Mouse (Mus musculus) midbrain, embryonic 12.5 days (tissue): Measurements from ENCODE around the gene Creb3l2. TPM values are rescaled to one million over a fixed set of nuclear protein-coding genes. Genes with fewer than 3 reads are reported as not detected.

ENCODE experiments used
- ATAC-seq: fragments of 200-750 bp; cut with Nextera tagmentation; 2 replicates; pipeline ENCODE4 v1.8.0; 2017; ENCODE audit warnings: low read depth, moderate TSS enrichment, moderate library complexity; ENCODE audit not compliant: low FRiP score
- H3K27ac ChIP-seq: fragments of 300-500 bp; sonication (generic); replicated peaks from 2 replicates; pipeline ENCODE4 v1.5.1; 2016; ENCODE audit warnings: mild to moderate bottlenecking
- H3K27me3 ChIP-seq: fragments of 300-500 bp; sonication (generic); 2 replicates; pipeline ENCODE4 v1.6.1; 2016; ENCODE audit warnings: mild to moderate bottlenecking
- H3K36me3 ChIP-seq: fragments of 300-500 bp; sonication (generic); 2 replicates; pipeline ENCODE4 v1.6.1; 2016
- H3K4me1 ChIP-seq: fragments of 300-500 bp; sonication (generic); 2 replicates; pipeline ENCODE4 v1.6.1; 2016
- H3K4me2 ChIP-seq: fragments of 300-500 bp; sonication (generic); replicated peaks from 2 replicates; pipeline ENCODE4 v1.6.1; 2016; ENCODE audit warnings: mild to moderate bottlenecking, moderate library complexity
- H3K4me3 ChIP-seq: fragments of 300-500 bp; sonication (generic); 2 replicates; pipeline ENCODE4 v1.5.1; 2016; ENCODE audit warnings: mild to moderate bottlenecking
- H3K9ac ChIP-seq: fragments of 300-500 bp; sonication (generic); replicated peaks from 2 replicates; pipeline ENCODE4 v1.6.1; 2016; ENCODE audit warnings: mild to moderate bottlenecking, moderate library complexity
- H3K9me3 ChIP-seq: fragments of 300-500 bp; sonication (generic); 2 replicates; pipeline ENCODE4 v1.6.1; 2016; ENCODE audit warnings: mild to moderate bottlenecking
- WGBS: fragments of 180-500 bp; shearing (Covaris S2); methylation state at CpG from one replicate; pipeline ENCODE4 v1.1.7; 2016; 5-methylcytosine and 5-hydroxymethylcytosine counted together
- polyA plus RNA-seq: library from polyadenylated mRNA; unstranded; fragments of >200 nt; fragmentation: Nextera tagmentation; extraction: Ambion mirVana; gene quantifications from 2 replicates; pipeline ENCODE4 v1.2.1, GENCODE M21; 2016

Creb3l2 gene
- polyA plus RNA-seq, 1 experiment from 2014 or later = 7.2 TPM

DNA sequence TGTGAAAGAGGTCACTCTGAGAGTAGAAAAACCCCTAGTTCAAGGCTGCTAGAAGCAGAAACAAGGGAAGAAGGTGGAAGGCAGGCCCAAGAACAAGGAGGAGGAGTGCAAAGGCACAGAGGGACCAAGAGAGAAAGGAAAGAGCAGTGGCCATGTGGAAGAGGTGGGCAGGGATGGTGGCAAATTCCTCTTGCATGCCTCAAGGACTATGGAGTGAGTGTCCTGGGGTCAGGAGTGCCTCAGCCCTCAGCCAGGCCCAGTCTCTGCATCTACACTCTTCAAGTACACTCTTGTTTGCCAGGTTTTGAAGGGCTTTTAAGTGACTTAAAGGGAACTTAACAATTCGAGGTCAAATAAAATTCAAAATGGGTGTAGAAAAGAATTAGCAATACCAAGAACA, 18.6 kb downstream of the Creb3l2 start:
- no peak for ATAC-seq
- no peak overlapping the region for H3K4me2 ChIP-seq
- no peak overlapping the region for H3K9ac ChIP-seq
- H3K27ac ChIP-seq = no peak overlapping the region
- no peak overlapping the region for H3K4me3 ChIP-seq
- no peaks in the 10 kb centered on the region for H3K4me1 ChIP-seq
- 69% methylated on average over 1 of the region's 1 CpGs for WGBS
- no peaks in the 10 kb centered on the region for H3K36me3 ChIP-seq
- no peaks in the 10 kb centered on the region for H3K27me3 ChIP-seq
- H3K9me3 ChIP-seq = no peaks in the 10 kb centered on the region

DNA sequence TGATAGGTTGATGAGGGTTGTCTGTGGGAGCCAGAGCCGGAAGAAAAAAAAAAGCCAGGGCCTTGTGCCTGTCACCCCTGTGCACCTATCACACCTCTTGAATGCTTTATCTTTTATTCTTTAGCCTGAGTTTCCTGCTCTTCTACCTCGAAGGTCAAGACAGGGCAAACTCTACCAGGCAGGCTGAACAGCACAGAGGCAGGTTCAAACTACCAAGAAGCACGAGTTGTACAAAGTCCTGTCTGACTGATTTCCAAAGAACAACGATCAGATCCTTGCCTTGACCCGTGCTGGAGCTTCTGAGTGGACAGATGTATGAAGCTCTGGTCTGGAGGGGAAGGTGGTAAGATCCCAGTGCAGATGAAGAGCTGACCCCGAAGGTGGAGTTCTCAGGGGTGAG, 20.8 kb downstream of the Creb3l2 start:
- 87% methylated on average over 6 of the region's 6 CpGs for WGBS
- Histone ChIP-seq H3K27ac (no peak overlapping the region), H3K9ac (no peak overlapping the region), H3K36me3 (no peaks in the 10 kb centered on the region), H3K4me1 (no peaks in the 10 kb centered on the region), H3K4me2 (no peak overlapping the region), H3K27me3 (no peaks in the 10 kb centered on the region), H3K9me3 (no peaks in the 10 kb centered on the region), H3K4me3 (no peak overlapping the region)
- no peak for ATAC-seq

DNA sequence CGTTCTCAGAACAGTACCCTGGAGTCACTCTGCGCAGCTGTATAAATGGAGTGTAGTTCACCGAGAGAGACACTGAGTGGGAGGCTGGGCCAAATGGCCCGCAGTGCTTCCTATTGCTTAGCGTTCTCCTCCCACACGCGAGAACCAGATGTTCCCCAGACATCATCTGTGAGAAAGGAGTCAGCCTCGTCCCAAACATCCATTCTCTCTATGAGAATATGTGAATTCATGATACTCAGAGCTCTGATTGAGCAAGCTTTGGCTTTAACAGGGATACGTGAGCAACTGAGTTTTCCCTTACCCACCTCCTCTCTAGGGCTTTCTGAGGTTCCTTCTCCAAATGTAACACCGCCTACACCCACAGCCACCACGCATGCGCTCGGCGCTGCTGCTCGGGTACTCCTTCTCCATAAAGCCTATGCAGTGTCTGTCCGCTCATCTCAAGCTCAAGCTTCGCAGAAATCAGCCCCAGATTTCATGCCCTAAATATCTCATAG, 22.5 kb downstream of the Creb3l2 start:
- Histone ChIP-seq H3K9ac (no peak overlapping the region), H3K4me3 (no peak overlapping the region), H3K36me3 (no peaks in the 10 kb centered on the region), H3K4me1 (no peaks in the 10 kb centered on the region), H3K4me2 (no peak overlapping the region), H3K9me3 (no peaks in the 10 kb centered on the region), H3K27ac (no peak overlapping the region), H3K27me3 (no peaks in the 10 kb centered on the region)
- 86% methylated on average over 17 of the region's 17 CpGs for WGBS
- no peak for ATAC-seq

DNA sequence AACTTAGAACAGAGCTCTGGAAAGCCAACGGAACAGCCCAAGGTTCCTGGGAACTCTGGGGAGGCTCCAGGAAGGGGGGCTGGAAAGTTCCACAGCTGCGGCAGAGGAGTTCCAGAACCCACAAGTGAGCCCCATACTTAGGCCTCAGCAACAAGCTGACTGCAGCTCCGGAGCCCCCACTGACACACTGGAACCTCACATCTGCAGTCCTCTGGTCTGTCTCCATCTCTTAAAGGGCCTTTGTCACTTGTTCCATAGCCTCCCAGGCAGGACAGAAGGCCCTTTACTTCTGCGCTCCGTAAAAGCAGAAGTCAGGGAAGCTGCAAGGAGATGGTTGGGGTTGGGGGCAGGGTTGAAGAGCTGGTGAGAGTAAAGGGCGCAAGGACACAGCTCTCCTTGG, 23.0 kb downstream of the Creb3l2 start:
- H3K36me3 ChIP-seq = no peaks in the 10 kb centered on the region
- no peak overlapping the region for H3K27ac ChIP-seq
- 82% methylated on average over 6 of the region's 6 CpGs for WGBS
- H3K9me3 ChIP-seq = no peaks in the 10 kb centered on the region
- no peak overlapping the region for H3K9ac ChIP-seq
- H3K4me2 ChIP-seq = no peak overlapping the region
- no peaks in the 10 kb centered on the region for H3K4me1 ChIP-seq
- no peak for ATAC-seq
- no peaks in the 10 kb centered on the region for H3K27me3 ChIP-seq
- no peak overlapping the region for H3K4me3 ChIP-seq

DNA sequence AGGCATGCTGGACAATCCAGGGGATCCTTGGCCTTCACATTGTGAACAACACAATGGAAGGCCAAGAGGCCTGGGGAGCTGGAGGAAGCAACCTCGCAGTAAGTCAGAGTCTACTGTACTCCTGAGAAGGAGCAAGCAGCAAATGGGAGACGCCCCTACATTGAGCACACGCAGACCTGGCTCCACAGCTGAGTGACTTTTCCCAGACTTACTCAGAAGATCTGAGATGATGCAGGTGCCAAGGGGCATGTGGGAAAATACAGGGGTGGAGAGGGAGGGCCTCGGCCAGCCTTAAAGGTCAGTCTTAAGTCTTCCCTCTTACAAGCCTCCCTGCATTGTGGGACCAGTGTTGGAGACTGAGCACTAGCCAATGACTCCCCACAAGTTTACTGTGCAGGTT, 25.2 kb downstream of the Creb3l2 start:
- H3K9ac ChIP-seq = no peak overlapping the region
- no peak overlapping the region for H3K4me2 ChIP-seq
- H3K4me3 ChIP-seq = no peak overlapping the region
- no peaks in the 10 kb centered on the region for H3K4me1 ChIP-seq
- H3K27ac ChIP-seq = no peak overlapping the region
- H3K27me3 ChIP-seq = no peaks in the 10 kb centered on the region
- H3K36me3 ChIP-seq = no peaks in the 10 kb centered on the region
- H3K9me3 ChIP-seq = no peaks in the 10 kb centered on the region
- no peak for ATAC-seq
- WGBS = 88% methylated on average over 4 of the region's 4 CpGs

DNA sequence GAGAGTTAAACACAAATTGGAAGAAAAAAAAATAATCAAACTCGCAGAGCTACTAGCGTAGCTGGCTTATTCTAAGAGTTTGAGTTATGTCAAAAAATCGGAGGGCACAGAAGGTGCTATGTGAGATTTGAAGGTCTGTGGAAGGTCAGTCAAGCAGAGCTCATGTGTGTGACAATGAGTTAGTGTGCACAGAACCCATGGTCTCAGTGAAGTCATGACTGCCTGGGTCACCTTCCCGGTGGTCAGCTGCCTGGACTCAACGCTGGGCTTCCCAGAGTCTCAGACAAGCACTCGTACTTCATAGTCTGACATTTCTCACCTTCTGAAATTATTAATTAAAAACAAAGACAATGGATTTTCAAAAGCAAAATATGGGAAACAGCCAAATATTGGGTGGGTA, 26.4 kb downstream of the Creb3l2 start:
- Histone ChIP-seq H3K9me3 (no peaks in the 10 kb centered on the region), H3K4me3 (no peak overlapping the region), H3K9ac (no peak overlapping the region), H3K36me3 (no peaks in the 10 kb centered on the region), H3K27me3 (no peaks in the 10 kb centered on the region), H3K4me1 (no peaks in the 10 kb centered on the region), H3K27ac (no peak overlapping the region), H3K4me2 (no peak overlapping the region)
- WGBS = 88% methylated on average over 6 of the region's 6 CpGs
- ATAC-seq = no peak

DNA sequence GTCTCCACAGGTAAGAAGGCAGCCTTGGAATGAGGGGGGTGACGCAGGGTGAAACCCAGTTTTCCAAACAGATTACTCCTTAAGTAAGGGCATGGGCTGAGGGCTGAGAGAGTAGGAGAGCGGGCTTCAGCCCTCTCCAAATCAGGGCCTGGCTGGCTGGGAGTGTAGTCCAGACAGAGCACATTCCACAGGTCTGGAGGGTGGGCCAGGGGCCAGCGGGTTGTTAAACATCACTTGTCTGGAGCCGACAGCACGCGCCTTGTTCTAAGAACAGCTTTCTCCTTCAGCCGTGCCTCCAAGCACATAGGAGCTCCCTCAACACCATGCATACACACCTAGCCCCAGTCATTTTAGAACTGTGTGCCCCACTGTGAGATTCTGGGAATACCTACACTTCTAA, 26.9 kb downstream of the Creb3l2 start:
- H3K27ac ChIP-seq = no peak overlapping the region
- ATAC-seq = no peak
- H3K4me2 ChIP-seq = no peak overlapping the region
- no peak overlapping the region for H3K9ac ChIP-seq
- H3K9me3 ChIP-seq = no peaks in the 10 kb centered on the region
- no peak overlapping the region for H3K4me3 ChIP-seq
- no peaks in the 10 kb centered on the region for H3K27me3 ChIP-seq
- no peaks in the 10 kb centered on the region for H3K4me1 ChIP-seq
- 58% methylated on average over 7 of the region's 7 CpGs for WGBS
- H3K36me3 ChIP-seq = no peaks in the 10 kb centered on the region

DNA sequence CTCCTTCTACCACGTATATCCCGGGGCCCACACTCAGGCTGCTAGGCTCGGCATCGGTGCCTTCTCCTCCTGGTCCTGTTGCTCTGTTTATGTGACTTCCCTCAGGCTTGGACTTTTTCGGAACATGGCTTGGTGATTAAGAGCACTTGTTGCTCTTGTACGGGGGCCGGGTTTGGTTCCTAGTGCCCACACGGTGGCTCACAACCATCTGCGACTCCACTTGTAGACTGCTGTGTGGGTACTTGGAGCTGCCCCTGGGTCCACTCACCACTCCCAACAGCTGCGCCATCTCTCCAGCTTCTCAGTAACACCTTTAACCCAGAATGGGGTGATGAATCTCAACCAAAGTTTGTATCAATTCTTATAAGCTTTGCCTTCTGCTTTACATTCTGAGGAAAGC, 27.4 kb downstream of the Creb3l2 start:
- Histone ChIP-seq H3K4me3 (no peak overlapping the region), H3K27ac (no peak overlapping the region), H3K9me3 (no peaks in the 10 kb centered on the region), H3K4me1 (no peaks in the 10 kb centered on the region), H3K9ac (no peak overlapping the region), H3K4me2 (no peak overlapping the region), H3K36me3 (no peaks in the 10 kb centered on the region), H3K27me3 (no peaks in the 10 kb centered on the region)
- WGBS = 94% methylated on average over 10 of the region's 10 CpGs
- ATAC-seq = no peak

DNA sequence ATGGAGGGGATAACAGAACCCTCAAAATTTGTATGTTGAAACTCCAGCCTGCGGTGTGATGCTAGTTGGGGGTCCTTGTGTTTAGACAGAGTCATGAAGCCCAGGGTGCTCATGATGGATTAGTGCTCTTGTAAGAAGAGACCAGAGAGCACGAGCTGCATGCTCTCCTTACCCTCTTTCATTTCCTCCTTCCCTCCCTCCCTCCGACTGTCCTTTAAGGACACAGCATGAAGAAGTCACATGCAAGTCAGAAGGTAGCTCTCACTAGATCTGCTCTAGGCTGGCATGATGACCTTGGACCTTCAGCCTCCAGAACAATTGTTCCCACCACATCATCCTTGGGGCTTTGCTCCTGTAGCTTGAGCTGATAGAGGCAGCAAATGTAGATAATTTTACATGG, 30.2 kb downstream of the Creb3l2 start:
- WGBS = 70% methylated on average over 3 of the region's 3 CpGs

DNA sequence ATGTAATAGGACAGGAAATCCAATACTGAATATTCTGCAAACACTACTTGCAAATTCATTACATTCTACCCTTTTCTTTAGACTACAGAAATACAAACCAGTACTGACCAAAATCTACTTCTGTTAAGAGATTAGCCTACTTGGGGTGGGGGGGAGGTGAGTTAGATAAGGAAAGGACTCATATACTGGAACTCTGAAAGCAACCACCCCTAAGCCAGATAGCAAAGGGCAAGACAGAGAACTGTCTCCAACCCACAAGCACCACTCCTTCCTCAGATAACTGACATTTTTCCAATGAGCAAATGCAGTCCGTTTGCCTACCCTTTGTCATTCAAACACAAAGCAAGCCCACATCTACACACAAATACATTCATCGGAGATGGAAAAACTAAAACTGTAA, 32.1 kb downstream of the Creb3l2 start:
- no peak overlapping the region for H3K9ac ChIP-seq
- no peaks in the 10 kb centered on the region for H3K9me3 ChIP-seq
- H3K4me3 ChIP-seq = no peak overlapping the region
- H3K36me3 ChIP-seq = no peaks in the 10 kb centered on the region
- no peaks in the 10 kb centered on the region for H3K4me1 ChIP-seq
- H3K27me3 ChIP-seq = no peaks in the 10 kb centered on the region
- H3K27ac ChIP-seq = no peak overlapping the region
- no peak overlapping the region for H3K4me2 ChIP-seq
- no peak for ATAC-seq
- 85% methylated on average over 2 of the region's 2 CpGs for WGBS

More for the DNA sequence above, 30.2 kb downstream of the Creb3l2 start:
- H3K27me3 ChIP-seq = no peaks in the 10 kb centered on the region
- no peak overlapping the region for H3K9ac ChIP-seq
- H3K4me2 ChIP-seq = no peak overlapping the region
- ATAC-seq = no peak
- no peak overlapping the region for H3K27ac ChIP-seq
- no peak overlapping the region for H3K4me3 ChIP-seq
- H3K4me1 ChIP-seq = no peaks in the 10 kb centered on the region
- no peaks in the 10 kb centered on the region for H3K36me3 ChIP-seq
- no peaks in the 10 kb centered on the region for H3K9me3 ChIP-seq

DNA sequence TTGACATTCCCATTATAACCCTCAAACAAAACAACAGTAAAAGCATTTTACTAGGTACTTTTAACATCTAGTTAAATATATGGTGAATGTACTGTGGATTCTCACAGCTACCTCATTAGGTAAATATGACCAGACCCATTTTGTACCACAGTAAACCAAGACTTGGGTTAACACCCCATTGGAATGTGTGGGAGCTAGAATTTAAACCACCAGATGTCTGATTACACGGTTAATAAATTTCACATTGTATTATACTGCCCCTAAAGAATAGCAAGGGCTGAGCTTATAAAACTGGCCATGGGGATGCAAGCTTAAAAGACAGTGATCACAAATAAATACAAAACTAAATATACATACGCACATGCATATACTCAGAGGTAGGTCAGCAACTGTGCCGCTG, 34.1 kb downstream of the Creb3l2 start:
- Histone ChIP-seq H3K27ac (no peak overlapping the region), H3K9ac (no peak overlapping the region), H3K9me3 (no peaks in the 10 kb centered on the region), H3K4me3 (no peak overlapping the region), H3K4me1 (no peaks in the 10 kb centered on the region), H3K4me2 (no peak overlapping the region), H3K36me3 (no peaks in the 10 kb centered on the region), H3K27me3 (no peaks in the 10 kb centered on the region)
- ATAC-seq = no peak
- WGBS = 97% methylated on average over 3 of the region's 3 CpGs

DNA sequence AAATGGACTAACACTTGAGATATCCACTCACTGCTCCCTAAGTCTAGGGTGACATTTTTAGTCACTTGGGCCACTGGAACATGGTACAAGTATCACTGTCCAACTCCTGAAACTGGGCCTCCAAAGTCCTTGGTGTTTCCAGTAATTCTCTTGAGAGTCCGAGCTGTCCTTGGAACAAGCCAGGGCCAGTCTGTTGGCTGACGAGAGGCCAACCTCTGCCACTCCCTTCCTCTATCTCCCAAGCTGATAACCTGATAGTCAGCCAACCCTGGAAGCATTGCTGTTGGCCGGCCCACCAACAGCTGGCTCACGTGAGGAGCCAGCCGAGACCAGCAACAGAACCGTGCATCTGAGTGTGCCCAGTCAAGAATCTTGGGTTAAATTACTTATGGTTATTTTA, 35.0 kb downstream of the Creb3l2 start:
- Histone ChIP-seq H3K4me1 (no peaks in the 10 kb centered on the region), H3K36me3 (no peaks in the 10 kb centered on the region), H3K9ac (no peak overlapping the region), H3K27ac (no peak overlapping the region), H3K4me3 (no peak overlapping the region), H3K4me2 (no peak overlapping the region), H3K27me3 (no peaks in the 10 kb centered on the region), H3K9me3 (no peaks in the 10 kb centered on the region)
- 93% methylated on average over 6 of the region's 6 CpGs for WGBS
- ATAC-seq = no peak

DNA sequence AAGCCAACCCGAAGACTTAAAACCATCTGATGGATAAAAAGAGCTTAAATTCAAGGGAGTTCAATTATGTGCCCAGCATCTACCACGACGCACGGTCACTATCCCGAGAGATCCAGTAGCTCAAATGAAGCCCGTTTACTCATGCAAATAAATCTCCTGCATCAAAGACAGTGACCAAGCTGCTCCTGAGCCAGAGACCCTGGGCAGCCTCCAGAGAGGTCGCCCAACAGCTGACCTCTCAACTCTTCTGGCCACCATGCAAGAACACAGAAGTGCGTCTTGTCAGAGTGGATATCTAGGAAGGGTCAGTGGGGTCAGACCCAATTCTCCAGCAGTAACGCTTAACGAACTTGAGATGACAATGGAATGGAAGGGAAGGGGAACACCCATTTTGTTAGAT, 35.9 kb downstream of the Creb3l2 start:
- 62% methylated on average over 10 of the region's 10 CpGs for WGBS
- no peak for ATAC-seq
- no peak overlapping the region for H3K27ac ChIP-seq
- no peaks in the 10 kb centered on the region for H3K36me3 ChIP-seq
- no peak overlapping the region for H3K9ac ChIP-seq
- no peaks in the 10 kb centered on the region for H3K4me1 ChIP-seq
- H3K4me2 ChIP-seq = no peak overlapping the region
- no peaks in the 10 kb centered on the region for H3K27me3 ChIP-seq
- no peaks in the 10 kb centered on the region for H3K9me3 ChIP-seq
- H3K4me3 ChIP-seq = no peak overlapping the region
